Mouse (Mus musculus) forebrain, embryonic 11.5 days (tissue): ENCODE results near the gene Fbxo47. TPM values are rescaled to one million over a fixed set of nuclear protein-coding genes. Genes with fewer than 3 reads are reported as not detected.
A peak's percentile ranks its signal among the peaks of the same experiment; 100 is the strongest.
"Not testable (repeated sequence)": the region's sequence is repeated elsewhere in the genome, so short reads cannot be mapped to it uniquely, and the experiment has no call there.

ENCODE experiments used
- ATAC-seq: fragments of 200-750 bp; cut with Nextera tagmentation; replicated peaks from 2 replicates; pipeline ENCODE4 v1.8.0; 2017; ENCODE audit warnings: moderate TSS enrichment; ENCODE audit not compliant: low FRiP score
- DNase-seq: peaks from one replicate; pipeline ENCODE4 v3.0.0-alpha.2; 2017; ENCODE audit warnings: low spot score
- H3K27ac ChIP-seq: fragments of 300-500 bp; sonication (generic); 2 replicates; pipeline ENCODE4 v1.5.1; 2014; ENCODE audit warnings: low read depth, low read length
- H3K27me3 ChIP-seq: fragments of 300-500 bp; sonication (generic); 2 replicates; pipeline ENCODE4 v1.6.1; 2014; ENCODE audit warnings: mild to moderate bottlenecking, low read length, mixed read lengths; ENCODE audit not compliant: control insufficient read depth, insufficient read depth
- H3K36me3 ChIP-seq: fragments of 300-500 bp; sonication (generic); 2 replicates; pipeline ENCODE4 v1.6.1; 2014; ENCODE audit warnings: mild to moderate bottlenecking, low read length, moderate library complexity, mixed read lengths; ENCODE audit not compliant: control insufficient read depth, insufficient read depth
- H3K4me1 ChIP-seq: fragments of 300-500 bp; sonication (generic); replicated peaks from 2 replicates; pipeline ENCODE4 v1.6.1; 2014; ENCODE audit warnings: low read length, mixed read lengths; ENCODE audit not compliant: control insufficient read depth, insufficient read depth
- H3K4me2 ChIP-seq: fragments of 300-500 bp; sonication (generic); 2 replicates; pipeline ENCODE4 v1.6.1; 2014; ENCODE audit warnings: low read depth, mild to moderate bottlenecking, low read length, moderate library complexity, mixed read lengths; ENCODE audit not compliant: severe bottlenecking
- H3K4me3 ChIP-seq: fragments of 300-500 bp; sonication (generic); 2 replicates; pipeline ENCODE4 v1.5.1; 2014; ENCODE audit warnings: low read depth, low read length
- H3K9ac ChIP-seq: fragments of 300-500 bp; sonication (generic); 2 replicates; pipeline ENCODE4 v1.6.1; 2014; ENCODE audit warnings: low read length
- H3K9me3 ChIP-seq: fragments of 300-500 bp; sonication (generic); 2 replicates; pipeline ENCODE4 v1.6.1; 2016; ENCODE audit warnings: low read length, mixed read lengths; ENCODE audit not compliant: control insufficient read depth
- WGBS: fragments of 180-500 bp; shearing (Covaris S2); extraction: QIAGEN DNeasy Blood & Tissue Kit; methylation state at CpG from one replicate; pipeline ENCODE4 v1.1.7; 2014; 5-methylcytosine and 5-hydroxymethylcytosine counted together
- polyA plus RNA-seq: library from polyadenylated mRNA; unstranded; fragments of >200 nt; fragmentation: Nextera tagmentation; extraction: Ambion mirVana; gene quantifications from 2 replicates; pipeline ENCODE4 v1.2.1, GENCODE M21; 2014

Fbxo47 gene
- polyA plus RNA-seq, 1 experiment from 2014 or later, result 0.83 TPM

GRCm38 (mm10) chr11:97896655-97897054 is 12.7 kb upstream of the Fbxo47 start:
- Histone ChIP-seq H3K9me3 (no peaks in the 10 kb centered on the region), H3K9ac (no peak overlapping the region), H3K27me3 (no peaks in the 10 kb centered on the region), H3K4me3 (no peak overlapping the region), H3K4me2 (no peak overlapping the region), H3K27ac (no peak overlapping the region), H3K4me1 (no peaks in the 10 kb centered on the region), H3K36me3 (no peaks in the 10 kb centered on the region)
- DNase-seq, result no peak
- ATAC-seq, result no peak
- WGBS, result 79% methylated on average over 4 of the region's 4 CpGs

GRCm38 (mm10) chr11:97891821-97892220 is 7.9 kb upstream of the Fbxo47 start:
- no peak for DNase-seq
- 73% methylated on average over 5 of the region's 5 CpGs for WGBS
- no peak for ATAC-seq

DNA sequence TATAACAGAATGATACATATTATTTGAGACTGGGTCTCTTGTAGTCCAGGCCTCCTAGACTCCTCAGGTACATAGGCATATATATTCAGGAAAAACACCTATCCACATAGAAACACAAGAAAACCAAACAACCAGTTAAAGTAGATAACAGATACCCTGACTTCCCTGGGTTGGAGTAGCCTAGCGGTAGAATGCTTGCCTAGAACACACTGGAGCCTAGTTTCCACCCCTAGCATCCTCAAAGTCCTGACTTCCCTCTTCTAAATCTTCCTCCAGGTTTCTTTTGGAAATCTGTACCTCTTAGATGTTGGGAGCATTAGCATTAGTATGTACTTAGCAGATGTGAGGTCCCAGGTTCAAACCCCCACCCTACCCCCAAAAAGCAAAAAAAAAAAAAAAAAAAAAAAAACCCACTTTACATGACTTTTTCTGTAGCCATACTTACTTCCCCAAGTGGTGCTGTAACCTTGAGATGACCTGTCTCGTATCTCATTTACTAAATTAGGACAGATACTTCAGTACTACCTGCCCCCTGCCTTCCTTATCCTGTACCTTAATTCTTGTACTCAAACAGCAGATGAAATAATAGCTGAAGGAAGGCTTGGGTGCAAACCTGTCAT is 1.5 kb upstream of the Fbxo47 start:
- DNase-seq, result no peak
- H3K27me3 ChIP-seq, result no peaks in the 10 kb centered on the region
- H3K27ac ChIP-seq, result no peak overlapping the region
- no peaks in the 10 kb centered on the region for H3K4me1 ChIP-seq
- H3K36me3 ChIP-seq, result no peaks in the 10 kb centered on the region
- H3K9me3 ChIP-seq, result no peaks in the 10 kb centered on the region; the same call in 1 of the 2 replicates
- H3K9ac ChIP-seq, result no peak overlapping the region
- peak overlapping the region; percentile 57; the same call in 1 of the 2 replicates for H3K4me3 ChIP-seq
- ATAC-seq, result no peak
- no peak overlapping the region for H3K4me2 ChIP-seq
- WGBS, result 94% methylated on average over 2 of the region's 2 CpGs

More at GRCm38 (mm10) chr11:97891821-97892220, 7.9 kb upstream of the Fbxo47 start:
- Histone ChIP-seq H3K4me1 (no peaks in the 10 kb centered on the region), H3K4me2 (no peak overlapping the region), H3K27ac (no peak overlapping the region), H3K36me3 (no peaks in the 10 kb centered on the region), H3K27me3 (no peaks in the 10 kb centered on the region), H3K9ac (no peak overlapping the region), H3K9me3 (no peaks in the 10 kb centered on the region), H3K4me3 (no peak overlapping the region)

- ATAC-seq (0 out of 2 replicates have a peak, but pooled peaks have one; percentile 3), DNase-seq (no peak)
- peak overlapping the region; percentile 43 for H3K4me2 ChIP-seq
- H3K27me3 ChIP-seq, result no peaks in the 10 kb centered on the region
- 31% methylated on average over 7 of the region's 7 CpGs for WGBS
- peak overlapping the region; percentile 20; the same call in 1 of the 2 replicates for H3K9ac ChIP-seq
- no peaks in the 10 kb centered on the region for H3K4me1 ChIP-seq
- H3K27ac ChIP-seq, result peak overlapping the region; percentile 77
- no peaks in the 10 kb centered on the region; the same call in 1 of the 2 replicates for H3K9me3 ChIP-seq
- peak overlapping the region; percentile 57 for H3K4me3 ChIP-seq
- H3K36me3 ChIP-seq, result no peaks in the 10 kb centered on the region
These were observed 739 bp upstream of the Fbxo47 start for GRCm38 (mm10) chr11:97884601-97885185.

DNA sequence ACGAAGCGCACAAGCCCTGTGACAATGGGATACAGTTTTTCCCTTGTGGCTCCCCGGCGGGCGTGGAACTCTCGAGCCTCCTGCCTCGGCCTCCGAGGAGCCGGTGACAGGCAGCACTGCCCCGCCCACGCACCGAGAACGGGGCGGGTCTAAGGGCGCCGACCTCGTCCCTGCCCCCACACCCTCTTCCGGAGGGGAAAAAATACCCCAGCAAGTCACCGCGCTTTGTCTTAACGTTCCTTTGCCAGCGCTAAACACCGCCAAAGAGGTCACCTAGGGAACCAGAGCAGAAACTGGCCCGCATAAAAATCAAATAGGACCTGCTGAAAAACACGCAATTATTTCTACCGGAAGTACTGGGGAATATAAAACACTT is 424 bp downstream of the Fbxo47 start:
- Histone ChIP-seq H3K9ac (peak overlapping the region; percentile 66), H3K27ac (peak overlapping the region; percentile 79), H3K4me1 (no peaks in the 10 kb centered on the region), H3K27me3 (no peaks in the 10 kb centered on the region), H3K36me3 (no peaks in the 10 kb centered on the region), H3K9me3 (no peaks in the 10 kb centered on the region; the same call in 1 of the 2 replicates), H3K4me3 (peak overlapping the region; percentile 57), H3K4me2 (peak overlapping the region; percentile 52)
- DNase-seq (peak; percentile 87), ATAC-seq (peak; percentile 47; the same call in 1 of the 2 replicates)
- 6% methylated on average over 26 of the region's 26 CpGs for WGBS

DNA sequence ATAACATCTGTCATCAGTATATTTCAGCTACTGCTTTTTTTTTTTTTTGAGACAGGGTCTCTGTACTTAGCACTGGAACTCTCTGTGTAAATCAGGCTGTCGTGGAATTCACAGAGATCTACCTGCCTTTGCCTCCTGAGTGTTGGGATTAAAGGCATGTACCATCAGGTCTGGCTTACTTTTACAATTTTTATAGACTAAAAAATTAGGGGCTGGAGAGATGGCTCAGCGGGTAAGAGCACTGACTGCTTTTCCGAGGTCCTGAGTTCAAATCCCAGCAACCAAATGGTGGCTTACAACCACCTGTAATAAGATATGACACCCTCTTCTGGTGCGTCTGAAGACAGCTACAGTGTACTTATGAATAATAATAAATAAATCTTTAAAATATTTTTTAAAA is 3.6 kb downstream of the Fbxo47 start:
- Histone ChIP-seq H3K9ac (no peak overlapping the region), H3K4me3 (no peak overlapping the region), H3K4me1 (no peaks in the 10 kb centered on the region), H3K27ac (no peak overlapping the region), H3K36me3 (no peaks in the 10 kb centered on the region), H3K4me2 (no peak overlapping the region), H3K9me3 (no peaks in the 10 kb centered on the region; the same call in 1 of the 2 replicates), H3K27me3 (no peaks in the 10 kb centered on the region)
- DNase-seq, result no peak
- no peak for ATAC-seq
- WGBS, result 95% methylated on average over 4 of the region's 4 CpGs

DNA sequence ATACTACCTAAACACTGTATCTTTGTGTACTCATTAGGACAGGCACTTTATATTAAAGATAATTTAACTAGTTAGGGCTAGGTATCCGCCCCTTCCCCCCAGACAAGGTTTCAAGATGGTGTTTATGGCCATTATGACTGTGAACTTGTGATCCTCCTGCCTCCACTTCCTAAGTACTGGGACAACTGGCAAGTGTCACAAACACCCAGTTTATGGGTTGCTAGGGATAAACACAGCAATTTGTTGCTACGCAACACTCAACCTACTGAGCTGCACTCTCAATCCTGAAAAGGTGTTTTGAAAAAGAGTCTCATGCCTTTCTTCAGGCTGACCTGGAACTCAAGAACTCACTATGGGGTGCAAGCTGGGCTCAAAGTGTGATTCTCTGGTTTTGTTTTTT is 6.6 kb downstream of the Fbxo47 start:
- Histone ChIP-seq H3K9me3 (no peaks in the 10 kb centered on the region), H3K27ac (no peak overlapping the region), H3K9ac (no peak overlapping the region), H3K27me3 (no peaks in the 10 kb centered on the region), H3K4me3 (no peak overlapping the region), H3K4me1 (no peaks in the 10 kb centered on the region), H3K36me3 (no peaks in the 10 kb centered on the region), H3K4me2 (no peak overlapping the region)
- no peak for ATAC-seq
- 72% methylated on average over 2 of the region's 2 CpGs for WGBS
- no peak for DNase-seq

DNA sequence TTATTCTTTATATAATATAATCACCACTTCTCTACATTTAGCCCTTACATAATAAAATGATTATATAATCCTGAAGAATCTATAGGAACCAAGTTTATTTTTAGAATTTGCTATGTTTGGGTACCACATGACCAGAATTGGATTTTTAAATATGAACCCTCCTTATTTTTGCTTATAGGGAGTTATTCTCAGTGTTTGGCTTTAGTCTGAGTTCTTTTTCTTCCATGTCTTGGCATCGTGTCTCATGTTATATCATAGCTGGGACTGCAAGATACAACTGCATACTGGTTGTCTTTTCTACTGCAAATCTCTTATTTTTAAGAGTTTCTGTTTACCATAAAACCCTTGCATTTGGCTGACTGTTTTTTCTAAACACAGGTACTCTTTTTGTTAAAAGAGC is 9.6 kb downstream of the Fbxo47 start:
- Histone ChIP-seq H3K27ac (no peak overlapping the region), H3K4me3 (no peak overlapping the region), H3K4me1 (no peaks in the 10 kb centered on the region), H3K9me3 (no peaks in the 10 kb centered on the region), H3K36me3 (no peaks in the 10 kb centered on the region), H3K9ac (no peak overlapping the region), H3K4me2 (no peak overlapping the region), H3K27me3 (no peaks in the 10 kb centered on the region)
- ATAC-seq (no peak), DNase-seq (no peak)
- WGBS, result 97% methylated on average over 1 of the region's 1 CpGs

DNA sequence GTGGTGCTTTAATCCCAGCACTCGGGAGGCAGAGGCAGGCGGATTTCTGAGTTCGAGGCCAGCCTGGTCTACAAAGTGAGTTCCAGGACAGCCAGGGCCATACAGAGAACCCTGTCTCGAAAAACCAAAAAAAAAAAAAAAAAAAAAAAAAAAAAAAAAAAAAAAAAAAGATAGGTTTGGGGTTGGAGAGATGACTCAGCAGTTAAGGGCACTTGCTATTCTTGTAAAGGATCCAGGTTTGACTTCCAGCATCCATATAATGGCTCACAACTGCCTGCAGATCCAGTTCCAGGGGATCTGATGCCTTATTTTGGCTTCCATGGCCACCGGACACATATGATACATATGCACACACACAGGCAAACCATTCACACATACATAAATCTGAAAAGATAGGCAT is 11.6 kb downstream of the Fbxo47 start:
- H3K27ac ChIP-seq, H3K9me3 ChIP-seq, H3K4me1 ChIP-seq, H3K36me3 ChIP-seq, H3K4me3 ChIP-seq, H3K4me2 ChIP-seq, H3K27me3 ChIP-seq, ATAC-seq, H3K9ac ChIP-seq, DNase-seq: not testable (repeated sequence)
- WGBS, result 89% methylated on average over 5 of the region's 5 CpGs
